Mouse (Mus musculus) CH12.LX (cell line): ENCODE results near the gene St6gal1. TPM values are rescaled to one million over a fixed set of nuclear protein-coding genes. Genes with fewer than 3 reads are reported as not detected.
A peak's percentile ranks its signal among the peaks of the same experiment; 100 is the strongest.

Source experiments
- DNase-seq: peaks from one replicate; pipeline ENCODE4 v3.0.0-alpha.2; 2013; ENCODE audit errors: extremely low read depth
- H3K27ac ChIP-seq: 2 replicates; pipeline ENCODE4 v1.5.1; 2012; ENCODE audit warnings: low read depth, mild to moderate bottlenecking, control low read depth, moderate library complexity; ENCODE audit not compliant: insufficient read depth
- H3K27me3 ChIP-seq: replicated peaks from 2 replicates; pipeline ENCODE3; 2012; ENCODE audit warnings: inconsistent platforms
- H3K36me3 ChIP-seq, 2 experiments: replicated peaks in 1 of 2; 2 replicates each; pipeline versions ENCODE3 to v1.6.1; 2012; ENCODE audit warnings: inconsistent platforms in 1 of 2, low read length in 1 of 2, mild to moderate bottlenecking in 1 of 2, mixed read lengths in 1 of 2, moderate library complexity in 1 of 2; ENCODE audit not compliant: control insufficient read depth in 1 of 2, insufficient read depth in 1 of 2
- H3K4me1 ChIP-seq, 2 experiments: 2 replicates each; pipeline ENCODE4 v1.6.1; 2012; ENCODE audit warnings: inconsistent platforms in 1 of 2, moderate library complexity in 1 of 2; ENCODE audit not compliant: insufficient read depth in 2 of 2, control insufficient read depth in 1 of 2
- H3K4me2 ChIP-seq: 2 replicates; pipeline ENCODE4 v1.6.1; 2012; ENCODE audit warnings: low read depth, mild to moderate bottlenecking, control low read depth; ENCODE audit not compliant: poor library complexity, insufficient read depth, severe bottlenecking
- H3K4me3 ChIP-seq, 3 experiments: fragments of 150-350 bp in 1 of 3; sonication (generic) in 1 of 3; replicated peaks in 1 of 3; 2 replicates each; pipeline versions ENCODE3 to v1.5.1; 2011 to 2012; ENCODE audit warnings: low read depth in 2 of 3, low read length in 2 of 3, mild to moderate bottlenecking in 2 of 3, moderate library complexity in 2 of 3, control low read depth in 1 of 3, improper control_type of control experiment in 1 of 3, inconsistent platforms in 1 of 3, mixed read lengths in 1 of 3; ENCODE audit not compliant: poor library complexity in 1 of 3
- H3K79me2 ChIP-seq: replicated peaks from 2 replicates; pipeline ENCODE4 v1.6.1; 2012; ENCODE audit warnings: mild to moderate bottlenecking, moderate library complexity; ENCODE audit not compliant: control insufficient read depth, poor library complexity, insufficient read depth, severe bottlenecking; ENCODE audit errors: extremely low read depth
- H3K9ac ChIP-seq: 2 replicates; pipeline ENCODE4 v1.6.1; 2012; ENCODE audit warnings: low read depth, mild to moderate bottlenecking, control low read depth, moderate library complexity; ENCODE audit not compliant: insufficient read depth
- H3K9me3 ChIP-seq: replicated peaks from 2 replicates; pipeline ENCODE3; 2012; ENCODE audit warnings: low read length, inconsistent platforms, mixed read lengths
- BHLHE40 ChIP-seq: IDR thresholded peaks from 2 replicates; pipeline ENCODE4 v1.6.1; 2011; ENCODE audit warnings: mild to moderate bottlenecking, low read depth, low read length, improper control_type of control experiment
- CHD1 ChIP-seq: IDR thresholded peaks from 2 replicates; pipeline ENCODE4 v1.6.1; 2012; ENCODE audit warnings: low read depth, low read length, improper control_type of control experiment, inconsistent platforms
- CHD2 ChIP-seq: IDR thresholded peaks from 2 replicates; pipeline ENCODE4 v1.6.1; 2011; ENCODE audit warnings: low read length, improper control_type of control experiment
- CTCF ChIP-seq, 2 experiments: IDR thresholded peaks in 1 of 2; conservative IDR thresholded peaks in 1 of 2; 2 replicates each; pipeline ENCODE4 v1.5.1; 2011 to 2012; ENCODE audit warnings: low read depth in 2 of 2, low read length in 2 of 2, improper control_type of control experiment in 1 of 2, inconsistent platforms in 1 of 2, mild to moderate bottlenecking in 1 of 2, moderate library complexity in 1 of 2
- E2F4 ChIP-seq: IDR thresholded peaks from 2 replicates; pipeline ENCODE4 v1.6.1; 2011; ENCODE audit warnings: low read depth, low read length, improper control_type of control experiment; ENCODE audit not compliant: insufficient replicate concordance
- ELF1 ChIP-seq: IDR thresholded peaks from 2 replicates; pipeline ENCODE4 v1.6.1; 2014; ENCODE audit warnings: low read depth, mild to moderate bottlenecking, inconsistent platforms, low read length, improper control_type of control experiment
- EP300 ChIP-seq: IDR thresholded peaks from 2 replicates; pipeline ENCODE4 v1.6.1; 2011; ENCODE audit warnings: low read length, improper control_type of control experiment
- GABPA ChIP-seq: IDR thresholded peaks from 2 replicates; pipeline ENCODE4 v1.6.1; 2012; ENCODE audit warnings: low read depth, low read length, improper control_type of control experiment, inconsistent platforms; ENCODE audit not compliant: insufficient replicate concordance
- IRF4 ChIP-seq: IDR thresholded peaks from 2 replicates; pipeline ENCODE4 v1.6.1; 2014; ENCODE audit warnings: low read depth, mild to moderate bottlenecking, inconsistent platforms, low read length, improper control_type of control experiment
- JUN ChIP-seq: IDR thresholded peaks from 2 replicates; pipeline ENCODE4 v1.6.1; 2011; ENCODE audit warnings: low read depth, mild to moderate bottlenecking, low read length, improper control_type of control experiment, moderate library complexity; ENCODE audit not compliant: insufficient read depth
- JUND ChIP-seq: conservative IDR thresholded peaks from 2 replicates; pipeline ENCODE4 v1.6.1; 2011; ENCODE audit warnings: low read depth, low read length, improper control_type of control experiment
- KAT2A ChIP-seq: IDR thresholded peaks from 2 replicates; pipeline ENCODE4 v1.6.1; 2012; ENCODE audit warnings: low read length, improper control_type of control experiment, inconsistent platforms; ENCODE audit not compliant: insufficient replicate concordance
- MAFK ChIP-seq: IDR thresholded peaks from 2 replicates; pipeline ENCODE4 v1.6.1; 2011; ENCODE audit warnings: low read length, improper control_type of control experiment; ENCODE audit not compliant: insufficient replicate concordance
- MAX ChIP-seq: IDR thresholded peaks from 2 replicates; pipeline ENCODE4 v1.6.1; 2011; ENCODE audit warnings: low read length, improper control_type of control experiment
- MAZ ChIP-seq: IDR thresholded peaks from 2 replicates; pipeline ENCODE4 v1.6.1; 2012; ENCODE audit warnings: low read depth, mild to moderate bottlenecking, inconsistent platforms, low read length, improper control_type of control experiment, moderate library complexity
- MEF2A ChIP-seq: IDR thresholded peaks from 2 replicates; pipeline ENCODE4 v1.6.1; 2014; ENCODE audit warnings: low read depth, mild to moderate bottlenecking, inconsistent platforms, low read length, improper control_type of control experiment, borderline replicate concordance
- MYC ChIP-seq: IDR thresholded peaks from 2 replicates; pipeline ENCODE4 v1.6.1; 2011; ENCODE audit warnings: low read depth, mild to moderate bottlenecking, improper control_type of control experiment, low read length
- NELFE ChIP-seq: IDR thresholded peaks from 2 replicates; pipeline ENCODE4 v1.6.1; 2011; ENCODE audit warnings: low read depth, low read length, improper control_type of control experiment
- NRF1 ChIP-seq: IDR thresholded peaks from 2 replicates; pipeline ENCODE4 v1.6.1; 2014; ENCODE audit warnings: low read depth, mild to moderate bottlenecking, inconsistent platforms, low read length, improper control_type of control experiment, moderate library complexity
- POLR2A ChIP-seq: IDR thresholded peaks from 2 replicates; pipeline ENCODE4 v1.6.1; 2011; ENCODE audit warnings: low read depth, mild to moderate bottlenecking, improper control_type of control experiment, low read length
- RCOR1 ChIP-seq: conservative IDR thresholded peaks from 2 replicates; pipeline ENCODE4 v1.6.1; 2012; ENCODE audit warnings: low read depth, mild to moderate bottlenecking, inconsistent platforms, low read length, improper control_type of control experiment
- SIN3A ChIP-seq: IDR thresholded peaks from 2 replicates; pipeline ENCODE4 v1.6.1; 2012; ENCODE audit warnings: low read length, improper control_type of control experiment, inconsistent platforms
- SMC3 ChIP-seq: IDR thresholded peaks from 2 replicates; pipeline ENCODE4 v1.6.1; 2011; ENCODE audit warnings: low read depth, low read length, improper control_type of control experiment
- TCF12 ChIP-seq: IDR thresholded peaks from 2 replicates; pipeline ENCODE4 v1.6.1; 2014; ENCODE audit warnings: low read depth, mild to moderate bottlenecking, inconsistent platforms, low read length, improper control_type of control experiment
- UBTF ChIP-seq: IDR thresholded peaks from 2 replicates; pipeline ENCODE4 v1.6.1; 2012; ENCODE audit warnings: low read depth, mild to moderate bottlenecking, inconsistent platforms, low read length, improper control_type of control experiment, moderate library complexity
- USF2 ChIP-seq: conservative IDR thresholded peaks from 2 replicates; pipeline ENCODE4 v1.6.1; 2011; ENCODE audit warnings: low read depth, low read length, improper control_type of control experiment
- ZKSCAN1 ChIP-seq: IDR thresholded peaks from 2 replicates; pipeline ENCODE4 v1.6.1; 2012; ENCODE audit warnings: low read depth, inconsistent platforms, low read length, improper control_type of control experiment, borderline replicate concordance
- ZMIZ1 ChIP-seq: IDR thresholded peaks from 2 replicates; pipeline ENCODE4 v1.6.1; 2012; ENCODE audit warnings: low read depth, mild to moderate bottlenecking, inconsistent platforms, low read length, improper control_type of control experiment
- ZNF384 ChIP-seq: IDR thresholded peaks from 2 replicates; pipeline ENCODE4 v1.6.1; 2012; ENCODE audit warnings: low read depth, low read length, improper control_type of control experiment, inconsistent platforms
- dilution Hi-C: fragments of 300-500 bp; cut with MboI; formaldehyde crosslinking; loops from 2 replicates; pipeline ENCODE4 v1.14.3; 2020; ENCODE audit warnings: low sequenced_read_pairs; ENCODE audit not compliant: extremely low pct_unique_long_range_greater_than_20kb, extremely low pct_ligation_motif_present
- in situ Hi-C: fragments of 300-500 bp; cut with MboI; formaldehyde crosslinking; loops from 3 replicates; pipeline ENCODE4 v1.14.3; 2019; ENCODE audit warnings: low sequenced_read_pairs, low pct_ligation_motif_present, low pct_unique_long_range_greater_than_20kb, mixed read lengths
- polyA plus RNA-seq: library from polyadenylated mRNA; unstranded; fragments of >175 nt; gene quantifications from 2 replicates; pipeline ENCODE4 v1.2.1, GENCODE M21; 2012; ENCODE audit warnings: low read depth; ENCODE audit not compliant: insufficient read length
- total RNA-seq, 2 experiments: library from RNA; depleted of rRNA; stranded (reverse); fragments of 300-350 nt in 1 of 2; fragments of >200 nt in 1 of 2; gene quantifications; 2 replicates each; pipeline ENCODE4 v1.2.3; 2012 to 2014

The St6gal1 gene
- total and polyA plus RNA-seq, 3 experiments: 64.5 to 168 (median 67.8) TPM

DNA sequence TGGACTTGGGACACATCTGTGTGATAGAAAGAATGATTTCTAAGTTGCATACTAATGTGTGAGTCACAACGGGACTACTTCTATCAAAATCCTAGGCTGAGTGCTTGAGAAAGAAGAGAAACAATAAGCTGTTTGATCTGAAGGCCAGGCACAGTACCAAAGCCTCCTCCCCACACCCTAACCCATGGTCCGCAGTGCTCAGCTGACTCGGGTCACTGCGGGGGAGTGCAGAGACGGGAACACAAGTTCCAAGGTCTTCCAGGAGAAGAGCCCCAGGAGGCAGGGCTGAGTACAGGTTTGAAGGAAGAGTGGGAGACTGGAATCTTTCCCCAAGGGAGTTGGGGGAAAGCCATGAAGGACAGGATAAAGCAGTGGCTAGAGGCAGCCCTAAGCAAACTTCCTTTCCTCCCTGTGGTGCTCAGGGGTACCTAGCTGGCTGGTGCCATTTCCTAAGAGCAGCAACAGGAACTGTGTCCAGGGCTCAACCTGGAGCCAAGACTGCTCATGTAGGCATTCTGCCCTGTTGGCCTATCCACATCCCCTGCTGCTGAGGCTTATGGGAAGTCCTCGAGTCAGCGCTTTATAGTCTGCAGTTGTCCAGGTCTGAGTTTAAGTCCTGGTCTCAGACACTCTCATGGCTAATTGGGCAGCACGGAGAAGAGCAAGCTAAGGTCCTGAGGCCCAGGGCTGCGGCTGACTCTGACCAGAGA lies 48.1 kb downstream of the St6gal1 start:
- DNase-seq: no peak
- 0 out of 2 replicates have a peak, but pooled peaks have one; percentile 30 for TF ChIP-seq POLR2A
- no peak for TF ChIP-seq ELF1
- 0 out of 2 replicates have a peak, but pooled peaks have one; percentile 10 for TF ChIP-seq MYC
- no peak for TF ChIP-seq EP300
- no peak for TF ChIP-seq CHD2
- 0 out of 2 replicates have a peak, but pooled peaks have one; percentile 2 for TF ChIP-seq IRF4
- peak; percentile 90 for TF ChIP-seq CHD1
- TF ChIP-seq ZKSCAN1: no peak
- 0 out of 2 replicates have a peak, but pooled peaks have one; percentile 21 for TF ChIP-seq MAX
- no peak; the same call in 1 of the 2 replicates for TF ChIP-seq SIN3A
- TF ChIP-seq UBTF: peak; percentile 70; the same call in 1 of the 2 replicates
- no peak for TF ChIP-seq CTCF (conservative IDR thresholded peaks at IDR 0.05 in 1 of 2, IDR thresholded peaks at IDR 0.05 in 1 of 2; ENCODE audit: low read depth in 2 of 2, low read length in 2 of 2)
- no peak; the same call in 1 of the 2 replicates for TF ChIP-seq MAZ
- Histone ChIP-seq H3K27ac (peak overlapping the region; percentile 67), H3K9ac (peak overlapping the region; percentile 7), H3K4me1 (peaks cover 53 to 87% of the 10 kb centered on the region in 2 experiments), H3K9me3 (no peaks in the 10 kb centered on the region), H3K4me2 (peak overlapping the region; percentile 56), H3K79me2 (no peaks in the 10 kb centered on the region), H3K4me3 (no peak overlapping the region), H3K27me3 (no peaks in the 10 kb centered on the region), H3K36me3 (peaks cover 0 to 12% of the 10 kb centered on the region in 2 experiments)
- in situ Hi-C loops (loop anchor here (5.0 kb wide), 1 partner anchor 45 kb away; no protein-coding TSS in a partner anchor), dilution Hi-C loops (no loop called here)

GRCm38 (mm10) chr16:23274005-23274404 lies 49.5 kb downstream of the St6gal1 start:
- peak overlapping the region; percentile 37; the same call in 1 of the 2 replicates for H3K9ac ChIP-seq
- H3K27ac ChIP-seq: peak overlapping the region; percentile 93
- dilution Hi-C loops: no loop called here
- H3K4me3 ChIP-seq: no peak overlapping the region
- peak; percentile 96 for DNase-seq
- in situ Hi-C loops: loop anchor here (5.0 kb wide), 1 partner anchor 47 kb away; no protein-coding TSS in a partner anchor
- peaks cover 0 to 9% of the 10 kb centered on the region in 2 experiments for H3K36me3 ChIP-seq
- no peaks in the 10 kb centered on the region for H3K9me3 ChIP-seq
- H3K4me1 ChIP-seq: peaks cover 49 to 77% of the 10 kb centered on the region in 2 experiments
- no peaks in the 10 kb centered on the region for H3K79me2 ChIP-seq
- H3K4me2 ChIP-seq: peak overlapping the region; percentile 70; the same call in 1 of the 2 replicates
- no peaks in the 10 kb centered on the region for H3K27me3 ChIP-seq
- TF ChIP-seq GABPA (no peak), ZMIZ1 (no peak), CHD2 (no peak; the same call in 1 of the 2 replicates), IRF4 (peak; percentile 96), ELF1 (peak; percentile 33; the same call in 1 of the 2 replicates), SIN3A (no peak), BHLHE40 (peak; percentile 78), NRF1 (no peak), CTCF (conservative IDR thresholded peaks at IDR 0.05 in 1 of 2, IDR thresholded peaks at IDR 0.05 in 1 of 2; ENCODE audit: low read depth in 2 of 2, low read length in 2 of 2) (no peak), USF2 (no peak), JUN (peak; percentile 89), ZKSCAN1 (no peak), SMC3 (peak; percentile 8; the same call in 1 of the 2 replicates), KAT2A (no peak), TCF12 (peak; percentile 82), MAFK (no peak), RCOR1 (no peak; the same call in 1 of the 2 replicates), CHD1 (no peak), EP300 (peak; percentile 96), MAZ (no peak), JUND (peak; percentile 91), MEF2A (peak; percentile 72), ZNF384 (peak; percentile 41; the same call in 1 of the 2 replicates), NELFE (no peak), E2F4 (no peak)
